Mouse (Mus musculus) monocyte, adult 5-6 weeks (primary cell): Measurements from ENCODE around the gene Pacs2. TPM values are rescaled to one million over a fixed set of nuclear protein-coding genes. Genes with fewer than 3 reads are reported as not detected.

Experiments used
- ATAC-seq: fragments of 153-309, 156-312 bp; replicated peaks from 2 replicates; pipeline ENCODE4 v1.8.0; 2017; ENCODE audit warnings: mild to moderate bottlenecking; ENCODE audit not compliant: low TSS enrichment, insufficient number of reproducible peaks, severe bottlenecking, poor library complexity, low FRiP score
- total RNA-seq: library from RNA; stranded (forward); fragments of 200-1000, 200-491, 200-594 nt; gene quantifications from 3 replicates; pipeline ENCODE4 v1.2.3, GENCODE M21; 2017

Gene Pacs2
- total RNA-seq, 1 experiment from 2014 or later = 20.5 TPM

DNA sequence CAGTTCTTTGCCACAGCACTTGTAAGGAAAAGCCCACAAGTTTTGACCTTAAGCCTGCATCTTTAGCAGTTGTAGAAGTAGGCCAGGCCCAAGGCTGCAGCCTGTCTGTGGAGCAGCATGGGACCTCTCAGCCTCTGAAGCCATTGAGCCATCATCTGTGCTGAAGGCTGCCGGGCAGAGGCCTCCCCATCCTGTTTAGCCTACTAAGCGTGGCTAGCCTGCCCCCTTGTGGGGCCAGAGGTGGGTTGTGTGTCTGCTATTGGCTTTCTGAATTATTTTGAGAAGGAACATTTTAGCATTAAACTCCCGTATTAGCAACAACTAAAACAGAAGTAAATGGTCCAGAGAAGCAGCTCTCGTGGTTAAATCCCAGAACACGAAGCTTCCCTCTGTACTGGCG lies 88.2 kb downstream of the Pacs2 start:
- ATAC-seq = peak; percentile 57

DNA sequence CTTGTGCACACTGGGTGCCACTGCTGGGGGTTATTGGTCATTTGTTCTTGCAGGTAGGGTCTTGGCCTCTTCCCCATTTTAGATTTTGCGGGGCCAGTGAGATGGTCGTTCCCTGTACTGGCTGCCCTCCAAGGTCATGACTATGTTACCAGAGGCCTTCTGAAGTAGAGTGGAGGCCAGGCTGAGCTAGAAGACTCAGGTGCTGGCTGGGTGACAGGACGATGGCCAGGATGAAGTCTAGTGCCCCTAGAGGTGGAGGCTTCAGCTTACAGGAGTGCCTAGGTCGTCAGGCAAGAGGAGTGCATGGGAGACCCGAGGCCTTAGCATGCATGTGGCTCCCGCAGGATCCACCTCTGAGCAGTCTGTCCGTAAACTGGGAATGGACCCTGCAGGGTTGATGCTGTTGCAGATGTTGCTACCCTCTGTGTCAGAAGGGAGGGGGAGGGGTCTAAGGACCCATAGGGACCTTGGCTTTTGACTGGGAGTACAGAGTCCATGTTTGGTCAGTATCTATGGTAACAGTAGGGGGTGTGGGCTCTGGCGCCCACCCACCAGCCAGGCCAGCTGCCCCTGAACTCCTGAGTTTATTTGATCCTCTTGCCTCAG lies 89.6 kb downstream of the Pacs2 start:
- ATAC-seq = no peak

GRCm38 (mm10) chr12:113106386-113106785 lies 92.1 kb downstream of the Pacs2 start:
- no peak for ATAC-seq

GRCm38 (mm10) chr12:113107431-113108124 lies 93.3 kb downstream of the Pacs2 start:
- ATAC-seq = no peak

GRCm38 (mm10) chr12:113108528-113109283 lies 94.4 kb downstream of the Pacs2 start:
- no peak for ATAC-seq

GRCm38 (mm10) chr12:113109801-113110200 lies 95.5 kb downstream of the Pacs2 start:
- ATAC-seq = no peak

GRCm38 (mm10) chr12:113114141-113114540 lies 99.8 kb downstream of the Pacs2 start:
- no peak for ATAC-seq

- ATAC-seq = no peak
These were observed 100.7 kb downstream of the Pacs2 start for GRCm38 (mm10) chr12:113114856-113115538.

DNA sequence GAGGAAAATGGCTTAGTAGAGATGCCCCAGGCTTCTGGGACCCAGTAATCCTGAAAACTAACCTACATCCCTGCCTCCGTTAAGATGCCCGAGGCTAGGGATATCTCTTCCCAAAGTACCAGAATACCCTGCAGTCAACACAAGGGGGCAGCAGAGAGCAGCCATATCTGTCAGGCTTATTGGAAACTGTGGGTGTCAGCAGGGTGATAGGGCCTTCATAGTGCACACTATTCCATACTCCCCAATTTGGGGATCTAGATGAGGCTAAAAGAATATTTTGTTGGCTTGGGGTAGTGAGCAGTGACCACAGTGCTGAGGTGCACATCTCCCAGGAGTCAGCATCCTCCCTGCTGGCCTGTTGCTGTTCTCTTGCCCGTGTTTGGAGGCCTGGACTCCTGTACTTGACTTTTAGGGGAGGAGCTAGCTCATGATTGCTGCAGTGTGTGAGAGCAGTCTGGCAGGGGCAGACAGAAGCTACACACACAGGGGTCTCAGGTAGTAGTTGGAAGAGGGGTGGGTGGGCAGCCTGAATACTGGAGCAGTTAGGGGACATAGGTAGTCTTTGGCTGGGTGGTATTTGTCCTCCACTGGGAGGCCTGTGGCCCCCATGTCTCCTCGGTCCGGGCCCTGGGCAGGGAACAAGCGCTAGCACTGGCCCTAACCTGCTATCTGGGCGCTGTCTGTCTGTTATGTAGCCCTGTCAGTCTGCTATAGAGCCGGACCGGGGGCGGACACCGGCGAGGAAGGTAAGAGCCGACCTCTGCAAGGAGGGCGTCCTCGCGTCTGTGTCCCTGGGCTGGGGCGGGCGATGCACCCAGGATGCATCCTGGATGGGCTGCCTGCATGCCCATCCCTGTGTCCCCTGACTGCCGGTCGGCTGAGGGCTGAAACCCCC lies 105.5 kb downstream of the Pacs2 start:
- ATAC-seq = peak; percentile 78

Other genes with a start within 250 kb of the Pacs2 start
- gene Ahnak2, start 211.9 kb upstream of the Pacs2 start, total RNA-seq = 0.67 to 1.2 TPM in 2 of 3 replicates, not detected in the other
- 0.96 TPM in 1 of 3 replicates, not detected in the others for gene Clba1, start 205.6 kb upstream of the Pacs2 start, total RNA-seq
- 15.5 to 32.2 TPM (median 18.8 TPM) in 3 replicates for gene Cdca4, start 185.1 kb upstream of the Pacs2 start, total RNA-seq
- gene Gpr132, start 146.3 kb upstream of the Pacs2 start, total RNA-seq = 61.4 to 99.5 TPM (median 74.8 TPM) in 3 replicates
- 0.11 to 3.6 TPM (median 3.4 TPM) in 3 replicates for gene Jag2, start 84.7 kb upstream of the Pacs2 start, total RNA-seq
- gene Nudt14, start 72.4 kb upstream of the Pacs2 start, total RNA-seq = 6.5 to 9.3 TPM (median 7.9 TPM) in 3 replicates
- gene Btbd6, start 38.0 kb upstream of the Pacs2 start, total RNA-seq = 2.6 to 4.7 TPM (median 3.0 TPM) in 3 replicates
- gene Brf1, start 13.8 kb upstream of the Pacs2 start, total RNA-seq = 84.1 to 109 TPM (median 105 TPM) in 3 replicates
- 0.39 TPM in 1 of 3 replicates, not detected in the others for gene Tex22, start 60.0 kb downstream of the Pacs2 start, total RNA-seq
- 9.6 to 19.4 TPM (median 12.7 TPM) in 3 replicates for gene Mta1, start 83.8 kb downstream of the Pacs2 start, total RNA-seq
- gene Crip2, start 125.7 kb downstream of the Pacs2 start, total RNA-seq = 0.57 to 1.7 TPM in 2 of 3 replicates, not detected in the other
- 1,094 to 1,293 TPM (median 1,104 TPM) in 3 replicates for gene Crip1, start 131.8 kb downstream of the Pacs2 start, total RNA-seq
- gene Tedc1, start 141.9 kb downstream of the Pacs2 start, total RNA-seq = 3.6 to 8.8 TPM (median 4.8 TPM) in 3 replicates
- 0.19 TPM in 1 of 3 replicates, not detected in the others for gene Tmem121, start 171.4 kb downstream of the Pacs2 start, total RNA-seq